Mouse (Mus musculus) brown adipose tissue, adult 24 weeks (tissue): ENCODE results near the gene Rarg. TPM values are rescaled to one million over a fixed set of nuclear protein-coding genes. Genes with fewer than 3 reads are reported as not detected.
A peak's percentile ranks its signal among the peaks of the same experiment; 100 is the strongest.

Experiments
- H3K27ac ChIP-seq: fragments of 200-500 bp; replicated peaks from 2 replicates; pipeline ENCODE4 v1.5.1; 2012; ENCODE audit warnings: low read depth, mild to moderate bottlenecking, low read length
- H3K4me1 ChIP-seq: fragments of 200-500 bp; 2 replicates; pipeline ENCODE4 v1.6.1; 2012; ENCODE audit warnings: low read length, mixed read lengths; ENCODE audit not compliant: control insufficient read depth, insufficient read depth, insufficient read length
- H3K4me3 ChIP-seq: fragments of 200-500 bp; 2 replicates; pipeline ENCODE4 v1.5.1; 2012; ENCODE audit warnings: low read depth, mild to moderate bottlenecking, low read length, moderate library complexity; ENCODE audit not compliant: insufficient read depth
- polyA plus RNA-seq: library from polyadenylated mRNA; stranded (reverse); fragments of >200 nt; gene quantifications from 2 replicates; pipeline ENCODE4 v1.2.4, GENCODE M21; 2012; ENCODE audit not compliant: missing spikeins, insufficient read depth, insufficient read length

Gene Rarg
- polyA plus RNA-seq, 1 experiment = 10.3 TPM

- H3K27ac ChIP-seq = no peak overlapping the region
- no peak overlapping the region for H3K4me3 ChIP-seq
- H3K4me1 ChIP-seq = peaks cover 9% of the 10 kb centered on the region
These were observed 48.2 kb downstream of the Rarg start for GRCm38 (mm10) chr15:102209114-102209513.

GRCm38 (mm10) chr15:102208092-102208561 is 49.2 kb downstream of the Rarg start:
- H3K4me1 ChIP-seq = peaks cover 9% of the 10 kb centered on the region

GRCm38 (mm10) chr15:102207351-102207750 is 50.0 kb downstream of the Rarg start:
- peaks cover 9% of the 10 kb centered on the region for H3K4me1 ChIP-seq
- H3K4me3 ChIP-seq = no peak overlapping the region
- H3K27ac ChIP-seq = no peak overlapping the region

More at GRCm38 (mm10) chr15:102208092-102208561, 49.2 kb downstream of the Rarg start:
- no peak overlapping the region for H3K4me3 ChIP-seq
- no peak overlapping the region for H3K27ac ChIP-seq

GRCm38 (mm10) chr15:102205779-102206178 is 51.5 kb downstream of the Rarg start:
- Histone ChIP-seq H3K4me3 (peak overlapping the region; percentile 2; the same call in 1 of the 2 replicates), H3K4me1 (peaks cover 9% of the 10 kb centered on the region), H3K27ac (no peak overlapping the region)

- Histone ChIP-seq H3K27ac (peak within 1 kb of the TSS; percentile 85), H3K4me1 (peaks cover 9% of the 10 kb centered on the region), H3K4me3 (peak within 1 kb of the TSS; percentile 82)
These were observed 52.4 kb downstream of the Rarg start, which contains the start of gene Csad for GRCm38 (mm10) chr15:102204674-102205505. Csad (minus strand) TSS chr15:102204724.

GRCm38 (mm10) chr15:102203835-102204381 is 53.4 kb downstream of the Rarg start:
- Histone ChIP-seq H3K27ac (peak overlapping the region; percentile 85), H3K4me1 (peaks cover 11% of the 10 kb centered on the region), H3K4me3 (peak overlapping the region; percentile 82)

GRCm38 (mm10) chr15:102202971-102203834 is 54.1 kb downstream of the Rarg start, which contains the start of gene Zfp740:
Zfp740 (plus strand) TSS chr15:102203249.
- H3K27ac ChIP-seq = peak within 1 kb of the TSS; percentile 85
- H3K4me3 ChIP-seq = peak within 1 kb of the TSS; percentile 82
- peaks cover 11% of the 10 kb centered on the region for H3K4me1 ChIP-seq

GRCm38 (mm10) chr15:102198841-102199240 is 58.5 kb downstream of the Rarg start:
- Histone ChIP-seq H3K4me3 (no peak overlapping the region), H3K4me1 (peaks cover 2% of the 10 kb centered on the region; the same call in 1 of the 2 replicates), H3K27ac (no peak overlapping the region)

- Histone ChIP-seq H3K27ac (no peak overlapping the region), H3K4me3 (no peak overlapping the region), H3K4me1 (peaks cover 2% of the 10 kb centered on the region)
These were observed 61.9 kb downstream of the Rarg start for GRCm38 (mm10) chr15:102195373-102195772.

- Histone ChIP-seq H3K4me1 (peaks cover 2% of the 10 kb centered on the region), H3K27ac (no peak overlapping the region), H3K4me3 (no peak overlapping the region)
These were observed 62.9 kb downstream of the Rarg start for GRCm38 (mm10) chr15:102194439-102194838.

GRCm38 (mm10) chr15:102193652-102194051 is 63.7 kb downstream of the Rarg start:
- Histone ChIP-seq H3K4me1 (no peaks in the 10 kb centered on the region; the same call in none of the 2 replicates), H3K27ac (no peak overlapping the region), H3K4me3 (no peak overlapping the region)

GRCm38 (mm10) chr15:102192820-102193386 is 64.4 kb downstream of the Rarg start:
- peak overlapping the region; percentile 62 for H3K27ac ChIP-seq
- no peak overlapping the region for H3K4me3 ChIP-seq
- H3K4me1 ChIP-seq = no peaks in the 10 kb centered on the region; the same call in none of the 2 replicates

- Histone ChIP-seq H3K4me1 (no peaks in the 10 kb centered on the region; the same call in none of the 2 replicates), H3K4me3 (no peak overlapping the region), H3K27ac (peak overlapping the region; percentile 62)
These were observed 65.0 kb downstream of the Rarg start for GRCm38 (mm10) chr15:102192271-102192812.

GRCm38 (mm10) chr15:102191699-102192098 is 65.6 kb downstream of the Rarg start:
- H3K27ac ChIP-seq = no peak overlapping the region
- no peak overlapping the region for H3K4me3 ChIP-seq
- no peaks in the 10 kb centered on the region; the same call in none of the 2 replicates for H3K4me1 ChIP-seq
